Mouse (Mus musculus): Measurements from ENCODE around the gene Aacs. TPM values are rescaled to one million over a fixed set of nuclear protein-coding genes. Genes with fewer than 3 reads are reported as not detected.

Aacs gene
- polyA plus RNA-seq, 1 experiment from 2014 or later: 95.9 TPM

GRCm38 (mm10) chr5:125502186-125502585 is 26.6 kb downstream of the Aacs start:
- no peak overlapping the region for H3K4me3 ChIP-seq
- H3K9me3 ChIP-seq: no peaks in the 10 kb centered on the region
- H3K27ac ChIP-seq: no peak overlapping the region
- no peak overlapping the region for H3K9ac ChIP-seq
- peaks cover 3% of the 10 kb centered on the region; the same call in 1 of the 2 replicates for H3K36me3 ChIP-seq (replicated peaks)
- ATAC-seq (replicated peaks): no peak
- no peaks in the 10 kb centered on the region for H3K27me3 ChIP-seq (replicated peaks)
- H3K4me2 ChIP-seq: no peak overlapping the region
- H3K4me1 ChIP-seq: peaks cover 8% of the 10 kb centered on the region; the same call in 1 of the 2 replicates
- whole genome bisulfite sequencing: 44% methylated on average over 3 of the region's 3 CpGs

- H3K36me3 ChIP-seq (replicated peaks): peaks cover 3% of the 10 kb centered on the region; the same call in 1 of the 2 replicates
- H3K9me3 ChIP-seq: no peaks in the 10 kb centered on the region
- no peak overlapping the region for H3K4me2 ChIP-seq
- H3K27me3 ChIP-seq (replicated peaks): no peaks in the 10 kb centered on the region
- no peak overlapping the region for H3K9ac ChIP-seq
- 0 out of 2 replicates have a peak, but pooled peaks cover 6% of the 10 kb centered on the region for H3K4me1 ChIP-seq
- no peak for ATAC-seq (replicated peaks)
- WGBS: 95% methylated on average over 6 of the region's 6 CpGs
- no peak overlapping the region for H3K4me3 ChIP-seq
- H3K27ac ChIP-seq: no peak overlapping the region
Observed at GRCm38 (mm10) chr5:125503628-125504027, 28.0 kb downstream of the Aacs start.

- 68% methylated on average over 11 of the region's 11 CpGs for WGBS
- ATAC-seq (replicated peaks): no peak
- H3K27ac ChIP-seq: no peak overlapping the region
- 0 out of 2 replicates have a peak, but pooled peaks cover 6% of the 10 kb centered on the region for H3K4me1 ChIP-seq
- H3K36me3 ChIP-seq (replicated peaks): peaks cover 3% of the 10 kb centered on the region; the same call in 1 of the 2 replicates
- no peak overlapping the region for H3K4me2 ChIP-seq
- no peak overlapping the region for H3K4me3 ChIP-seq
- H3K9me3 ChIP-seq: no peaks in the 10 kb centered on the region
- H3K27me3 ChIP-seq (replicated peaks): no peaks in the 10 kb centered on the region
- no peak overlapping the region for H3K9ac ChIP-seq
Observed at GRCm38 (mm10) chr5:125504692-125505091, 29.1 kb downstream of the Aacs start.

GRCm38 (mm10) chr5:125505968-125506367 is 30.4 kb downstream of the Aacs start:
- no peak for ATAC-seq (replicated peaks)
- H3K9me3 ChIP-seq: no peaks in the 10 kb centered on the region
- no peak overlapping the region for H3K4me2 ChIP-seq
- no peak overlapping the region for H3K9ac ChIP-seq
- no peak overlapping the region for H3K4me3 ChIP-seq
- 0 out of 2 replicates have a peak, but pooled peaks cover 6% of the 10 kb centered on the region for H3K4me1 ChIP-seq
- H3K27ac ChIP-seq: no peak overlapping the region
- H3K36me3 ChIP-seq (replicated peaks): peaks cover 8% of the 10 kb centered on the region; the same call in 1 of the 2 replicates
- WGBS: 85% methylated on average over 15 of the region's 15 CpGs
- H3K27me3 ChIP-seq (replicated peaks): no peaks in the 10 kb centered on the region

- Histone ChIP-seq H3K4me2 (no peak overlapping the region), H3K9ac (no peak overlapping the region), H3K4me3 (no peak overlapping the region), H3K27me3 (replicated peaks) (no peaks in the 10 kb centered on the region), H3K27ac (no peak overlapping the region), H3K36me3 (replicated peaks) (peaks cover 16% of the 10 kb centered on the region; the same call in 1 of the 2 replicates), H3K9me3 (no peaks in the 10 kb centered on the region), H3K4me1 (0 out of 2 replicates have a peak, but pooled peaks cover 1% of the 10 kb centered on the region)
- ATAC-seq (replicated peaks): no peak
- WGBS: 91% methylated on average over 9 of the region's 9 CpGs
Observed at GRCm38 (mm10) chr5:125507582-125507981, 32.0 kb downstream of the Aacs start.

- Histone ChIP-seq H3K4me2 (no peak overlapping the region), H3K27ac (no peak overlapping the region), H3K36me3 (replicated peaks) (peaks cover 16% of the 10 kb centered on the region; the same call in 1 of the 2 replicates), H3K27me3 (replicated peaks) (no peaks in the 10 kb centered on the region), H3K9ac (no peak overlapping the region), H3K9me3 (no peaks in the 10 kb centered on the region), H3K4me1 (no peaks in the 10 kb centered on the region), H3K4me3 (no peak overlapping the region)
- no peak for ATAC-seq (replicated peaks)
- 85% methylated on average over 10 of the region's 10 CpGs for WGBS
Observed at GRCm38 (mm10) chr5:125508006-125508405, 32.4 kb downstream of the Aacs start.

- no peaks in the 10 kb centered on the region for H3K9me3 ChIP-seq
- no peaks in the 10 kb centered on the region for H3K27me3 ChIP-seq (replicated peaks)
- H3K4me3 ChIP-seq: no peak overlapping the region
- no peak overlapping the region for H3K4me2 ChIP-seq
- ATAC-seq (replicated peaks): 0 out of 2 replicates have a peak, but pooled peaks have one; percentile 38
- 44% methylated on average over 5 of the region's 5 CpGs for WGBS
- no peak overlapping the region for H3K27ac ChIP-seq
- H3K36me3 ChIP-seq (replicated peaks): peaks cover 25% of the 10 kb centered on the region; the same call in 1 of the 2 replicates
- H3K4me1 ChIP-seq: no peaks in the 10 kb centered on the region
- H3K9ac ChIP-seq: no peak overlapping the region
Observed at GRCm38 (mm10) chr5:125509541-125509940, 33.9 kb downstream of the Aacs start.

GRCm38 (mm10) chr5:125515006-125515405 is 39.4 kb downstream of the Aacs start:
- 84% methylated on average over 12 of the region's 12 CpGs for WGBS
- H3K27ac ChIP-seq: no peak overlapping the region
- H3K4me2 ChIP-seq: no peak overlapping the region
- H3K4me3 ChIP-seq: no peak overlapping the region
- H3K9ac ChIP-seq: no peak overlapping the region
- H3K9me3 ChIP-seq: no peaks in the 10 kb centered on the region
- peaks cover 29% of the 10 kb centered on the region; the same call in 1 of the 2 replicates for H3K36me3 ChIP-seq (replicated peaks)
- H3K27me3 ChIP-seq (replicated peaks): no peaks in the 10 kb centered on the region
- H3K4me1 ChIP-seq: no peaks in the 10 kb centered on the region
- peak; percentile 48; the same call in 1 of the 2 replicates for ATAC-seq (replicated peaks)

- Histone ChIP-seq H3K9me3 (no peaks in the 10 kb centered on the region), H3K4me3 (no peak overlapping the region), H3K27ac (no peak overlapping the region), H3K36me3 (replicated peaks) (peaks cover 16% of the 10 kb centered on the region; the same call in 1 of the 2 replicates), H3K27me3 (replicated peaks) (no peaks in the 10 kb centered on the region), H3K9ac (no peak overlapping the region), H3K4me1 (no peaks in the 10 kb centered on the region), H3K4me2 (no peak overlapping the region)
- 57% methylated on average over 5 of the region's 5 CpGs for WGBS
- ATAC-seq (replicated peaks): no peak
Observed at GRCm38 (mm10) chr5:125518640-125519039, 43.0 kb downstream of the Aacs start.

GRCm38 (mm10) chr5:125520930-125521590 is 45.4 kb downstream of the Aacs start:
- 22% methylated on average over 15 of the region's 15 CpGs for WGBS
- H3K9ac ChIP-seq: no peak overlapping the region
- no peak overlapping the region for H3K27ac ChIP-seq
- ATAC-seq (replicated peaks): no peak
- H3K4me3 ChIP-seq: no peak overlapping the region
- no peaks in the 10 kb centered on the region for H3K9me3 ChIP-seq
- H3K4me1 ChIP-seq: no peaks in the 10 kb centered on the region
- H3K27me3 ChIP-seq (replicated peaks): no peaks in the 10 kb centered on the region
- no peak overlapping the region for H3K4me2 ChIP-seq
- 0 out of 2 replicates have a peak, but pooled peaks cover 5% of the 10 kb centered on the region for H3K36me3 ChIP-seq (replicated peaks)

GRCm38 (mm10) chr5:125523361-125523760 is 47.7 kb downstream of the Aacs start:
- no peak for ATAC-seq (replicated peaks)
- Histone ChIP-seq H3K9me3 (no peaks in the 10 kb centered on the region), H3K27ac (no peak overlapping the region), H3K27me3 (replicated peaks) (0 out of 2 replicates have a peak, but pooled peaks cover under 1% of the 10 kb centered on the region), H3K4me1 (no peaks in the 10 kb centered on the region), H3K9ac (no peak overlapping the region), H3K4me3 (no peak overlapping the region), H3K36me3 (replicated peaks) (no peaks in the 10 kb centered on the region), H3K4me2 (no peak overlapping the region)
- WGBS: 85% methylated on average over 2 of the region's 2 CpGs

GRCm38 (mm10) chr5:125525516-125525915 is 49.9 kb downstream of the Aacs start:
- Histone ChIP-seq H3K27me3 (replicated peaks) (peaks cover 9% of the 10 kb centered on the region; the same call in 1 of the 2 replicates), H3K36me3 (replicated peaks) (no peaks in the 10 kb centered on the region), H3K4me1 (peaks cover 3% of the 10 kb centered on the region; the same call in 1 of the 2 replicates), H3K9me3 (no peaks in the 10 kb centered on the region), H3K4me2 (no peak overlapping the region), H3K4me3 (no peak overlapping the region), H3K27ac (no peak overlapping the region), H3K9ac (no peak overlapping the region)
- 58% methylated on average over 5 of the region's 5 CpGs for WGBS
- ATAC-seq (replicated peaks): no peak
